Mouse (Mus musculus) limb, embryonic 13.5 days (tissue): ENCODE results near the gene Rnaseh2a. TPM values are rescaled to one million over a fixed set of nuclear protein-coding genes. Genes with fewer than 3 reads are reported as not detected.

Experiments used
- ATAC-seq: fragments of 200-750 bp; cut with Nextera tagmentation; 2 replicates; pipeline ENCODE4 v1.8.0; 2017; ENCODE audit warnings: low read depth, moderate number of reproducible peaks, moderate TSS enrichment; ENCODE audit not compliant: low FRiP score
- H3K27ac ChIP-seq: fragments of 300-500 bp; sonication (generic); 2 replicates; pipeline ENCODE4 v1.5.1; 2015; ENCODE audit warnings: inconsistent platforms, mild to moderate bottlenecking, moderate library complexity
- H3K27me3 ChIP-seq: fragments of 300-500 bp; sonication (generic); 2 replicates; pipeline ENCODE4 v1.6.1; 2015; ENCODE audit warnings: mild to moderate bottlenecking, inconsistent platforms
- H3K36me3 ChIP-seq: fragments of 300-500 bp; sonication (generic); 2 replicates; pipeline ENCODE4 v1.6.1; 2015; ENCODE audit warnings: inconsistent platforms, mild to moderate bottlenecking, moderate library complexity
- H3K4me1 ChIP-seq: fragments of 300-500 bp; sonication (generic); 2 replicates; pipeline ENCODE4 v1.6.1; 2015; ENCODE audit warnings: inconsistent platforms
- H3K4me2 ChIP-seq: fragments of 300-500 bp; sonication (generic); replicated peaks from 2 replicates; pipeline ENCODE4 v1.6.1; 2015; ENCODE audit warnings: inconsistent platforms, mild to moderate bottlenecking, moderate library complexity
- H3K4me3 ChIP-seq: fragments of 300-500 bp; sonication (generic); 2 replicates; pipeline ENCODE4 v1.5.1; 2015; ENCODE audit warnings: moderate library complexity, mild to moderate bottlenecking, inconsistent platforms
- H3K9ac ChIP-seq: fragments of 300-500 bp; sonication (generic); 2 replicates; pipeline ENCODE4 v1.6.1; 2015; ENCODE audit warnings: mild to moderate bottlenecking, inconsistent platforms
- H3K9me3 ChIP-seq: fragments of 300-500 bp; sonication (generic); 2 replicates; pipeline ENCODE4 v1.6.1; 2016; ENCODE audit warnings: inconsistent platforms
- WGBS: fragments of 180-500 bp; shearing (Covaris S2); methylation state at CpG from one replicate; pipeline ENCODE4 v1.1.7; 2015; 5-methylcytosine and 5-hydroxymethylcytosine counted together
- polyA plus RNA-seq: library from polyadenylated mRNA; unstranded; fragments of >200 nt; fragmentation: Nextera tagmentation; extraction: Ambion mirVana; gene quantifications from 2 replicates; pipeline ENCODE4 v1.2.1, GENCODE M21; 2015

Rnaseh2a gene
- polyA plus RNA-seq, 1 experiment from 2014 or later = 93.2 TPM

DNA sequence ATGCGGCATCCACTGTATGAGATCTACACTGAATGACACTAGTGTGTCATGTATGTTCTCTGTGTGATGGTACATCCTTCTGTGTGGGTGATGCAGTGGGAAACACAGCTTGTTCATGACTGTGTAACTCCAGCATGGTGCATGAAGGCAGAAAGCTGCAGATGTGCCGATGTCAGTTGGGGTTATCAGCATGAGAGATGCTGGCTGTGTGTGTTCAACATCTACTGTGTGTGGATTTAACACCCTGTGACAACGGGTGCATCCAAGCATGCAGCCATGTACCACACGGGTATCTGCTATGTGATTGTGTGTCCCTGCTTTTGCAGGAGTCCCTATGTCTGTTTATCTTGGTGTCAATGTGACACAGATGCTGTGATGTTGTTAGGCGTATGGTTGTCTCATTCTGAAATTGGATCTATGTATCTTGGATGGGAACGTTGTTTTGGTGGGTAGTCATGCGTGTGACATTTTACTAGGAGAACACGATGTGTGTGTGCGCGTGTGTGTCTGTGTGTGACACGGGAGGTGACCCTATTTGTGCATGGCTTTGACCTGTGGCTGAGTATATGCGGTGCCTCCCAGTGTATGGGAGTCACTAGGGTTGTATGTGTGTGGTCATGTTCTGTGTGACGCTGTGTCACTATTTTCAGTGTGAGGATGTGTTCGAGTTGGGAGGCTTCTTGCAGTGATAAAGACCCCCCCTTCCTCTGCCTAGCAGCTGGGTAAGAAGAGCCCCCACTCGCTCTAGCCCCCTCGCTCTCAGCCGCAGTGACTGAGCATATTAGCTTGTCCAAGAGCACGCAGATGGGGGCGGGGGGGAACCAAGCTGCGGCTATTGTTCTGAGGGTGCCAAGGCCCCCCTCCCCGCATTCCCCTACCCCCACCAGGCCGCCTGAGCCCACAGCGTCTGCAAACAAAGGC lies 33.3 kb downstream of the Rnaseh2a start:
- 26% methylated on average over 23 of the region's 23 CpGs for WGBS
- H3K9ac ChIP-seq = peak overlapping the region; percentile 48; the same call in 1 of the 2 replicates
- no peak for ATAC-seq

DNA sequence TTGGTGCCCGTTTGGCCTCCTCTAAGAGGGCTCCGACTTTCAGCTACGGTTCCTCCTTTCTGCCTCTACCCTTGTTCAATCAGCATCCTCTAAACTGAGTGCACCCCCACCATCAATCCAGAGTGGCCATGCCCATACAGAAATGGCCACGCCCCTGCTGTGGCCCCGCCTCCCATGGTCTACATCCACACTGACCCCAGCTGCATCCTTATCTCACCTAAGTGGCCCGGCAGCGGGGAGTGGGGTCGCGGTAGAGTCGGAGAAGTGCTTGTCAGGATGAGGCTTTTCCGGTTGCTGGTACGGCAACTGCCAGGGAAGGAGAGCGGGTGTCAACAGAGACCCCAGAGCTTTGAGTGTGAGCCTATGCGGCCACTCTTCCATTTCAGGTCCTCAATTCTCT lies 34.1 kb downstream of the Rnaseh2a start:
- Histone ChIP-seq H3K9ac (no peak overlapping the region), H3K4me2 (peak overlapping the region; percentile 36; the same call in 1 of the 2 replicates), H3K4me3 (peak overlapping the region; percentile 7; the same call in 1 of the 2 replicates), H3K9me3 (no peaks in the 10 kb centered on the region), H3K27me3 (peaks cover 91% of the 10 kb centered on the region), H3K27ac (no peak overlapping the region), H3K4me1 (peaks cover 21% of the 10 kb centered on the region), H3K36me3 (no peaks in the 10 kb centered on the region)
- 4% methylated on average over 14 of the region's 14 CpGs for WGBS
- no peak for ATAC-seq

More for the DNA sequence above, 33.3 kb downstream of the Rnaseh2a start:
- no peaks in the 10 kb centered on the region for H3K36me3 ChIP-seq
- H3K27ac ChIP-seq = no peak overlapping the region
- peak overlapping the region; percentile 80 for H3K4me2 ChIP-seq
- no peaks in the 10 kb centered on the region for H3K9me3 ChIP-seq
- H3K4me3 ChIP-seq = peak overlapping the region; percentile 46
- H3K27me3 ChIP-seq = peaks cover 91% of the 10 kb centered on the region
- H3K4me1 ChIP-seq = peaks cover 21% of the 10 kb centered on the region

DNA sequence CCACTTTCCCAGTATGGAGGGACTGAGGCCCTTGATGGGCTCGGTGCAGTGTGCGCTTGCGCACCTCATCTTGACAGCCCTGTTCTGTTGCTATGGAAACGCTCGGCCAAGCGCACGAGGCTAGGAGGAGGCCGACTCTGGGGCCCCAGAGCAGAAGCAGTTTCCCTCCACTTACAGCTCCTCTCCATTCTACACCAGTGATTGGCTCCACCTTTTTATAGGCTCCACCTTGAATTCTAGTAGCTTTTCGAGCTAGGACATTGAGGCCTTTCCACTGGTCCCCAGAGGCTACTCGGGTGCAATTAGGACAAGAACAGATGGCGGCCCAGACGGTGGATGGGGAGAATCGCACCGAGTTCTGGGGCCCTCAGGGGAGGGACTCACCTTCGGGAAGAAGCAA lies 34.7 kb downstream of the Rnaseh2a start:
- Histone ChIP-seq H3K4me1 (peaks cover 21% of the 10 kb centered on the region), H3K27ac (no peak overlapping the region), H3K4me3 (peak overlapping the region; percentile 7; the same call in 1 of the 2 replicates), H3K36me3 (no peaks in the 10 kb centered on the region), H3K9me3 (no peaks in the 10 kb centered on the region), H3K27me3 (peaks cover 93% of the 10 kb centered on the region), H3K4me2 (peak overlapping the region; percentile 36), H3K9ac (no peak overlapping the region)
- ATAC-seq = peak; percentile 62; the same call in 1 of the 2 replicates
- 2% methylated on average over 15 of the region's 15 CpGs for WGBS

- Histone ChIP-seq H3K27me3 (peaks cover 94% of the 10 kb centered on the region), H3K9ac (no peak overlapping the region), H3K4me2 (no peak overlapping the region), H3K4me1 (peaks cover 25% of the 10 kb centered on the region), H3K36me3 (no peaks in the 10 kb centered on the region), H3K4me3 (no peak overlapping the region), H3K27ac (no peak overlapping the region), H3K9me3 (no peaks in the 10 kb centered on the region)
- WGBS = 80% methylated on average over 16 of the region's 16 CpGs
- ATAC-seq = no peak
Measured at GRCm38 (mm10) chr8:84933767-84934559, 35.6 kb downstream of the Rnaseh2a start.

DNA sequence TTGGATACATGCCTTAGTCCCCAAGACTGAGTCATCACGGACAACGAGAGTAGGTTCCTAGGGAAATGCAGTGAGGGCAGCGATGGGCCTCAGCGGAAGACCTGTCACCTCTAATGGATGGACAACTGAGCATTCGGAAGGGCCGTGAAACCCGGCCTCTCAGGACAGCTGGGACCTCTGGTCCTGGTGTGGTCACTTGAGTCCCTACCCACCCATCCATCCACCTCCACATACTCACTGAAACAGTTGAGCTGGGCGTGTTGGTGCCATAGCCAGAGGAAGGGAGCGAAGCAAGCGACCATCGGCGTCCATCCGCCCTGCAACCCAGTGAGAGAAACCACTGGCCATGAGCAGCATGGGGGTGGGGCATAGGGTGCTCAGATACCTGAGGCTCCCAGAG lies 39.0 kb downstream of the Rnaseh2a start:
- ATAC-seq = no peak
- peaks cover 74% of the 10 kb centered on the region for H3K27me3 ChIP-seq
- WGBS = 84% methylated on average over 13 of the region's 13 CpGs
- H3K36me3 ChIP-seq = no peaks in the 10 kb centered on the region
- H3K9ac ChIP-seq = no peak overlapping the region
- no peak overlapping the region for H3K4me3 ChIP-seq
- no peaks in the 10 kb centered on the region for H3K9me3 ChIP-seq
- peaks cover 20% of the 10 kb centered on the region for H3K4me1 ChIP-seq
- no peak overlapping the region for H3K27ac ChIP-seq
- H3K4me2 ChIP-seq = no peak overlapping the region

DNA sequence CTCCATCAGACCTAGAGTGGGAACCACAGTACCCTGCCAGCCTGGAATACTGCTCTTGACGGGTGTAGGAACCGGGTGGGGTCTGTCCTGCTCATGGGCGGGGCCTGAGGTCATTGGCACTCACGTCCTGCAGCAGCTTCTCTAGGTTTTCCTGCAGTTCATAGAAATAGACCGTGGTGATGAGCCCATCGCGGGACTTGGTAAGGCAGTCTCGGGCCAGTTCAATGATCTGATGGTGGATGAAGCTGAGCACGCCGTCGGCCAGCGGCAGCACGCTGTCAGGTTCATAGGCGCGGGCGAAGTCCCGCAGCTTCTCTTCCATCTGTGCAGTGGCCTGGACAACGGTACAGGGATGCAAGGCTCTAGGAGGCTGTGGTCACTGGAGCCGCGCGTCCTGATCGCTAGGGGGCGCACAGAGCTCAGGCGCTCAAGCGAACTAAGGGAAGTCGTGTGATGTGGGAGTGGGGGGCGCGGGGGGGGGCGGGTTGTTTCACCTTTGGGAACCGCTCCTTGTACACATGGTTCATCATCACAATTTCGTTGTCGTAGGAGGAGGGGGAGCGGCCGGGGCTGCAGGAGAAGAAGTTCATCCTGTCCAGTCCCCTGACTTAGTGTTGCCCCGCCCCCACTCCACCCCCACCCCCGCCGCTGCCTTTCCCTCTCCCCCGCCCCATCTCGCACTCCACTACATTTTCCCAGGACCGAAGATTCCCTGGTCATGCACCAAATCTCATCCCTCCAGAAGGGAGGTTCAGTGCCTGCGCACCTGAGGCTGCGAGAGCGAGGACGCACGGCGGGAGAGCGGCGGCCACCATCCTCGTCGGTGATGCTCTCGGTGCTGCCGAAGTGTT lies 40.9 kb downstream of the Rnaseh2a start:
- H3K9me3 ChIP-seq = no peaks in the 10 kb centered on the region
- H3K4me1 ChIP-seq = peaks cover 8% of the 10 kb centered on the region; the same call in 1 of the 2 replicates
- 2% methylated on average over 47 of the region's 52 CpGs for WGBS
- peak; percentile 88 for ATAC-seq
- H3K4me3 ChIP-seq = peak overlapping the region; percentile 43
- H3K27ac ChIP-seq = no peak overlapping the region
- H3K4me2 ChIP-seq = peak overlapping the region; percentile 74
- H3K27me3 ChIP-seq = peaks cover 67% of the 10 kb centered on the region
- H3K9ac ChIP-seq = peak overlapping the region; percentile 43
- H3K36me3 ChIP-seq = no peaks in the 10 kb centered on the region

DNA sequence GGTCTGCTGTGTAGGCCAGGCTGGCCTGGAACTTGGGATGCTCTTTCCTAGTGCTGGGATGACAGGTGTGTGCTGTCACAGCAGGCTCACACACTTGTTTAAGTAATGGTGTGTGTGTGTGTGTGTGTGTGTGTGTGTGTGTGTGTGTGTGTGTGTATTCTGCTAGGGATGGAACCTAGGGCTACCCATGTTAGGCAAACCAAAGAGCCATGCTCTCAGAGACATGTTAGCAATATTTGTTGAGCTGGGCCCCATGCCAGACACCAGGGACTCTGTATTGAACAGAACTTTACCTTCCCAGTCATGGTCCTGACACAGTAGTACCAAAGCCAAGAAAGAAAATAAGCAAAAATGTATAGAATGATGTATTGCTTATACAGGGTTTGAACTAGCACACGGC lies 42.1 kb downstream of the Rnaseh2a start:
- H3K4me3 ChIP-seq = no peak overlapping the region
- peaks cover 63% of the 10 kb centered on the region for H3K27me3 ChIP-seq
- H3K27ac ChIP-seq = no peak overlapping the region
- ATAC-seq = no peak
- no peak overlapping the region for H3K9ac ChIP-seq
- H3K4me1 ChIP-seq = peaks cover 8% of the 10 kb centered on the region; the same call in 1 of the 2 replicates
- no peaks in the 10 kb centered on the region for H3K9me3 ChIP-seq
- H3K36me3 ChIP-seq = no peaks in the 10 kb centered on the region
- 78% methylated on average over 1 of the region's 1 CpGs for WGBS
- H3K4me2 ChIP-seq = no peak overlapping the region

DNA sequence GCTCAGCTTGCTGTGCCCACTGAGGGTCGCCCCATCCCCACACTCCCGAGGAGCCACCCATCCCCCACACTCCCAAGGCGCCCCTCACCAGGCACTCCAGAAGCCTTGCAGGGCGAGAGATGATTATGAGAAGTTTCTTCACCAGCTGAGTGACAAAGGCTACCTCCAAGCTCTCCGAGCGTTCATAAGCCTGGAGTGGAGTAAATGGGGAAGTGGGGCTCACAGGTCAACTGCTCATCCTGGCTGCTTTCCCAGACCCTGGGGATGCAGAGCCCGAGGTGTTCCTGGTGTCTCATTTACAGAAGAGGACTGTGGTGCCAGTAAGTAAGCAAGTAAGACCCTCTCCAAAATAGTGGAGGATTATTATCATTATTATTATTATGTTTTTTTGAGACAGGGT lies 44.0 kb downstream of the Rnaseh2a start:
- Histone ChIP-seq H3K4me1 (peaks cover 8% of the 10 kb centered on the region; the same call in 1 of the 2 replicates), H3K9ac (no peak overlapping the region), H3K9me3 (no peaks in the 10 kb centered on the region), H3K27me3 (peaks cover 49% of the 10 kb centered on the region), H3K4me2 (no peak overlapping the region), H3K36me3 (no peaks in the 10 kb centered on the region), H3K4me3 (no peak overlapping the region), H3K27ac (no peak overlapping the region)
- WGBS = 65% methylated on average over 7 of the region's 7 CpGs
- ATAC-seq = no peak

- H3K9ac ChIP-seq = no peak overlapping the region
- H3K4me1 ChIP-seq = no peaks in the 10 kb centered on the region
- no peak for ATAC-seq
- H3K36me3 ChIP-seq = no peaks in the 10 kb centered on the region
- WGBS = 73% methylated on average over 2 of the region's 2 CpGs
- H3K4me3 ChIP-seq = no peak overlapping the region
- H3K27me3 ChIP-seq = peaks cover 55% of the 10 kb centered on the region
- no peaks in the 10 kb centered on the region for H3K9me3 ChIP-seq
- no peak overlapping the region for H3K27ac ChIP-seq
- H3K4me2 ChIP-seq = no peak overlapping the region
Measured at GRCm38 (mm10) chr8:84921596-84921995, 48.0 kb downstream of the Rnaseh2a start.

- Histone ChIP-seq H3K36me3 (no peaks in the 10 kb centered on the region), H3K9ac (no peak overlapping the region), H3K4me2 (no peak overlapping the region), H3K4me1 (no peaks in the 10 kb centered on the region), H3K27ac (no peak overlapping the region), H3K27me3 (peaks cover 72% of the 10 kb centered on the region), H3K9me3 (peaks cover 11% of the 10 kb centered on the region; the same call in 1 of the 2 replicates), H3K4me3 (no peak overlapping the region)
- 90% methylated on average over 15 of the region's 15 CpGs for WGBS
- no peak for ATAC-seq
Measured at GRCm38 (mm10) chr8:84918646-84919045, 50.9 kb downstream of the Rnaseh2a start.

- Histone ChIP-seq H3K36me3 (no peaks in the 10 kb centered on the region), H3K4me1 (peaks cover 4% of the 10 kb centered on the region; the same call in 1 of the 2 replicates), H3K9me3 (peaks cover 11% of the 10 kb centered on the region; the same call in 1 of the 2 replicates), H3K9ac (no peak overlapping the region), H3K4me2 (no peak overlapping the region; the same call in 1 of the 2 replicates), H3K27me3 (peaks cover 76% of the 10 kb centered on the region), H3K4me3 (no peak overlapping the region), H3K27ac (no peak overlapping the region)
- no peak for ATAC-seq
- 25% methylated on average over 20 of the region's 20 CpGs for WGBS
Measured at GRCm38 (mm10) chr8:84917781-84918180, 51.8 kb downstream of the Rnaseh2a start.
